Mouse (Mus musculus): ENCODE results near the gene Bcdin3d.

Gene Bcdin3d

DNA sequence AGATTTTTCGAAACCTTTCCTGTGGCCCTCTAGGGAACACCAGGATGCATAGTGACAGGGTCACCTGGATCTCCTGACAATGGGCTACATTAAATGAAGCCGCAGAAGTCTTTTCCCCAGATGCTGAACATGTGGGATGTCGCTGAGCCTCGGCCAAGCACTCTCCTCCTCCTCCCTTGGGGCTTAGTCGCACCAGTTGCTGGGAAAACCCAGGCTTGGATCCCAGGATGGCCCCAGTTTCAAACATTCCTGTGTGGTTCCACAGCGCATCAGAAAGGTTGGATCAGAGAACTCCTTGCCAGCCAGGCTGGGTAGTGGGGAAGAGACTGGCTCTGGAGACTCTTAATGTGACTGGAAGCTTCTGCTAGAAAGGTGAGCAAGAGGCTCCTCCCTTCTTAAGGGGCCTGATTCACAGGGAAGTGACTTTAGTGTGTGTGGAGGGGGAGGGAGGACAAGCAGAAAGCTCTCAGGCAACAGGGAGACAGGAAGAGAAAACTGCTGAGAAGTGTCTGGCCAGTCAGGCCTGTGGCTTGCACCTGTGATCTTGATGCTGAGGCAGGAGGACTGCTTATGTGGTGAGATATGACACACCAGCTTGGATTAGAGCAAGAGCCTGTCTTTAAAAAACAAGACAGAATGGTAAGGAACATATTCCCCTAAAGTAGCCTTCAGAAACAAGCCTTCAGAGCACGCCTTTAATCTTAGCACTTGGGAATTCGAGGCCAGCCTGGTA lies 35.4 kb downstream of the Bcdin3d start:
- DNase-seq, result no peak

DNA sequence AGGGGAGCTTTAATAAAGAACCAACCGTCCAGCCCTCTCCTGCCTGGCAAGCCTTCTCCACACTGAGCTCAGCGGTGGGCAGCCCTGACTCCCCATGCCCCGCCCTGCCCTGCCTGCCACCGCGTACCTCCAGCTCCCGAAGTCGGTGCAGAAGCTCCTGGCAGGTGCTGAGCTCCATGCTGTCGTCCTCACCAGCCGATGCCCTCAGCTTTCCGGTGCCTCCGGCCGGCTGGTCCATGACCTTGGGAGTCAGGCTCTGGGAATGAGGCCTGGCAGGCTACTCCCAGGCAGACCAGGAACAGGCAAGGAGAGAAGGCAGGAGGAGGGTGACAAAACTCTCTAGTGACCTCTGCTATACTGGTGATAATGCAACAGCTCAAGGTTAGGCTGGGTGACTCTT lies 40.6 kb downstream of the Bcdin3d start:
- DNase-seq, result no peak

DNA sequence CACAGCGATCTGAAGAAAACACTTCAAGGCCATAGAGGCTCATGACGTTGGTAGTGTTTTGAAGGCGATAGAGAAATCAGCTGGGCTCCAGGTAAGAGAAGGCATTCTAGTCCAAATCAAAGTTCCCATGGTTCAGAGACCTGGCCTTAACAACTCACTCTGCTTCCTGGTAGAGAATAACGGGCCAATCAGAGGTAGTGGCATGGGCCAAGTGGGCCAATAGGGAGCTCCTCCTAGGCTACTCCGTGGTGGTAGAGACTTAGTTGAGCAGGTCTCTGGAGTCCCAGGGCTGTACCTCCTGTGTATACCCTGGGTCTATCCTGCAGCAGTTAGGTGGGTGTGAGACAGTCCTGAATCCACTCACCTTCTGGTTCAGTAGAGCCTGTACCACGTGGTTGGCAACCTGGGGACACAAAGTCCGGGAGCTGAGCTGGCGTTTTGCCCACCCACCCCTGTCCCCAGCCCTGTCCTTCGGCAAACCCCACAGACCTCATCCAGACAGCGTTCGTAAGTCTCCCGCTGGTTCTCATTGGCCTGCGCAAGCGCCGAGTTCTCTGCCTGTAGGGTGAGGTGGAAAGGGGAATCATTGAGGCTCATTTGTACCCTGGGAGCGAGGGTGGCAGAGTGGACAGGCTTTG lies 41.3 kb downstream of the Bcdin3d start:
- no peak for DNase-seq

DNA sequence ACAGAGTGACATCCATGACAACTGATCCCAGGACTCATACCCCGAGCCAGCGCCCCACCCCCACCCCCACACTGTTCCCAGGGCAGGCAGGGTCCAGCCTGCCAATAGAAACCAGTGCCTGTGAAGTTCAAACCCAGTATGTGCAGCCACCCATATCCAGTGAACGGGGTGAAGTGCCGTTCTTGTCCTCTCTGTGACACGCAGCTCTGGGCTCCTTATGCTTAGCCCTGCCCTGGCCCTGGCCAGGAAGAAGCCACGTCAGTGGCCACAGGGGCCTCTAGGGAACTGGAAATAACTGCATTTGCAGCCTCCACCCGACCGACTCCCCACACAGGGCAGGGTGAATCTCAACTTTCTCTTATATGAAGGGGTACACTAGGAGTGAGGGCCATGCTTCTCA lies 42.6 kb downstream of the Bcdin3d start:
- no peak for DNase-seq

DNA sequence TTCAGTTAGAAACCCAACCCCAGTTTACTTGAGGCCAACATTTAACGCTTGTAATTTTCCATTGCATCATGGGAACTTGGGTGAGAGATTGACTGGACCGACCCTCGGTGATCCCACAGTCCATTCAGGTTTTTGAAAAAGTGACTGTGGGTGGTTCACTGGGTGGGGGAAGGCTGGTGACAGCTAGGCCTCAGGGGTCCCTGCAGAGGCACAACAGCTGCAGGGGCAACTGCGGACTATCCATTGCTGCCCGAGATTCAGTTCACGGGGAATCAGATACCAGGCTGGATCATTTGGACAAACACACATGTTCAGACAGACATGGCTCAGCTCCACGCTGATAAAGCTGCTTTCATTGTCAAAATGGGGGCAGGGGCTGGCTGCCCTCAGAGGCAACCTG lies 43.0 kb downstream of the Bcdin3d start:
- no peak for DNase-seq

DNA sequence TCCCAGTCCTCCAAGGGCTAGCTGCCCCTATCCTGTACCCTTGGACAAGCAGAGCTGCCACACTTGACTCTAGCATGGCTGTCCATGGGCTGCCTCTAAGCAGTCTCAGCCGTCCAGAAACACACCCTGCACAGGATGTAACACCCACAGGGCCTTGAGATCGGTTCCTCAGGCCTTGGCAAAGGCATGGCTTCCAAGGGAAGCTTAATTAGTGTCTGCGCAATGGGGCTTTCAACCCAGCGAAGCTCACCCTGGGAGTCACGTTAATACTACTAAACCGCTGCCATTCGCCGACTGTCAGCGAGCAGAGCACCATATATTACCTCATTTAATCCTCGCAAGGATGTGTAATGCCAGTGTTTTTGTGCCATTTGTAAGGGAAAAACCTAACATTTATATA lies 43.5 kb downstream of the Bcdin3d start:
- no peak for DNase-seq

DNA sequence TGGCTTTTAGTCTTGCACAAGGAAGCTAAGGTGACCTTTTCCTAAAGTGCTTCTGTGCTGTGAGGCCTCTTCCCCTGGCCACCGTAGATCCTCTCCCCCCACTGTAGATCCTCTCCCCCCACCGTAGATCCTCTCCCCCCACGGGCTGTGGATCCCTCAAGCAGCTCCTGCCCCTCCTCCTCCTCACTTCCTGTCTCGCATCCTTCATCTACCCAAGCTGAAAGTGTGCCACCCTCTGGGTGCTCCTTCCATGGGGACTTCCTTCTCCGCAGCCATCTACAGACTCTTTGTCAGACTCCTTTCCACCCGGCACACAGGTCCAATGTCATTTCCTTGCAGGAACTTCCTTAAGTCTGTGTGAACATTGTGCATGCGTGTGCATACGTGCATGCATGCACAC lies 44.1 kb downstream of the Bcdin3d start:
- DNase-seq, result no peak

DNA sequence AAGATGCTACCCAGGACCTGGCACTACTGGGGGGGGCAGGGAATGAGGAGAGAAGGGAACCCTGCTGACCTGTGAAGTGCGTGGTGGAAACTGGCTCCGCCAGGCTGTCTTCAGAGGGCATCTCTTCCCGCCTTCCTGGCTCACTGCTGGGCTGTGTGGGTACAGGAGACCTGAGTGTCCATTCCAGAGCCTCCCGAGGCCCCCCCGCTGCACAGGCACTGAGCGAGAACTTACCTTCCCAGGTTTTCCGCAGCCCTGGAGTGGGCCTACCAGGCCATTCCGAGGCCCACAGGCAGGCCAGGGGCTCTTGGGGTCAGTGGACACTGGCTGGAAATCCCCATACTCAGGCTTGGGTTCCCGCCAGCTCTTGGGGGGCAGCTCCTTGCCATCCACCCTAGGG lies 50.6 kb downstream of the Bcdin3d start:
- no peak for DNase-seq

DNA sequence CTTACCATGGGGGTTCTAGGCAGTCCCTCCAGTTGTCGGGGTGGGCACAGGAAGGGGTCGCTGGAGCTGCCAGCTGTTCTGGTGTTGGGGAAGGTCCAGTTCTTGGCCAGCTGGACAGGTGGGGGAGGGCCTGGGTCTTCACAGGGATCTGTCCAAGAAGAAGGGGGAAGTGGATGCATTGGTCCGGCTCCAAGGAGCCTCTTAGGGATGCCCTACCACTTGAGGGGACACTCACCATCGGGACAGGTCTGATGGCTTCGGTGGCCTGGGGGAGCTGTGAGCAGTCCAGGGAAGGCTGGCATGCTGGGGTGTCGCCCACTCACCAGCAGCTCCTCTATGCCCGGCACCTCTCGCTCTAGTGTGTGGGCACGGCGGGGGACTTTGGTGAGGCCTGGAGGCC lies 51.4 kb downstream of the Bcdin3d start:
- no peak for DNase-seq

DNA sequence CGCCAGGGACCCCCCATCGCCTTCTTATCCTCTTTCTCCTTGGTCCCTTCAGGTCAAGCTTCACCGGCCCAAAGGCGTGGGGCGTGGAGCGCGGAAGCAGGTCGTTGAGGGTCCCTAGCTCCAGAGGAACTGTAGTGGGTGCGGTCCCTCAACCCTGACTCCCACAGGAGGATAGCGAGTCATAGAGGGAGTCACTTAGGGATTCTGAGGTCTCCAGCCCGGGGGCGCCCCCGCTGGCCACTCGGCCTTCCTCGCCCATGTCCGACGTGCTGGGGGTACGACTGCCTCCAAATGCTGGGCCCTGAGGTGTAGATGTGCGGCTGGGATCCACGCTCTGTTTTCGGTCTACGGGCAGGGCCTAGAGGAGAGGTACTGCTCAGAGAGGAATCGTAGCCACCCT lies 52.0 kb downstream of the Bcdin3d start:
- no peak for DNase-seq

DNA sequence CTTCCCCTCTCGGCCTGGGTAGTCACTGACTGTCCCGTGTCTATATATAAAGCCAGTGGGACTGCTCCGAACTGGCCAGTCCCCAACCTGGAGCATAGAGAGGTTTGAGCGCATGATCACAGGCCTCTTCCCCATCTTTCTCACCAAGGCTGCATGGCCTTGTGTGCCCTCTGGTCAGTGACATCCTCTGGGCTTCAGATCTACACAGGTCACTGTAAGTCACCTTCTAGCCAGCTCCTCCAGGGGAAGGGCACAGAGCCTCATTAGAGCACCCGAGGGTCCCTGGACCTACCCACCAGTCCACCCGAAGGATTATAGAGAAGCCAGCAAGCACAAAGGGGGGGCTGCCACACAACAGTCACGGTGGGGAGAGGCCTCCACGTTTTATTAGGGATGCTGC lies 52.9 kb downstream of the Bcdin3d start:
- no peak for DNase-seq

DNA sequence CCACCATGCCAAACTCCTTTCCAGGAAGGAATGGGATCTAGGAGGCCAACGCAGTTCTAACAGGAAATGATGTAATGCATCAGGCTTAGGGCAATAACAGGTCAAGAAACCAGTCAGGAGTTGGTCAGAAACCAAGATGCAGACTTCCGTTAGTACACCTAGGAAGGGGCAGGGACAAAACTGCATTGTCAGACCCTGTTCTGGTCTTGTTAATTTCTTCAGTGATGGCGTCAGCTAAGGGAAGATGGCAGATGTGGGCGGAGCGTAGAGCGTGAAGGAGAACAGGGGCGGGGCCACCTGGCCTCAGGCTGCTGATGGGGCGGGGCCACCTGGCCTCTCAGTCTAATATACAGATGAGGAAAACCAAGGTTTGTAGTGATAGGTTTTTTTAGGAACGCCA lies 53.4 kb downstream of the Bcdin3d start:
- DNase-seq, result no peak

DNA sequence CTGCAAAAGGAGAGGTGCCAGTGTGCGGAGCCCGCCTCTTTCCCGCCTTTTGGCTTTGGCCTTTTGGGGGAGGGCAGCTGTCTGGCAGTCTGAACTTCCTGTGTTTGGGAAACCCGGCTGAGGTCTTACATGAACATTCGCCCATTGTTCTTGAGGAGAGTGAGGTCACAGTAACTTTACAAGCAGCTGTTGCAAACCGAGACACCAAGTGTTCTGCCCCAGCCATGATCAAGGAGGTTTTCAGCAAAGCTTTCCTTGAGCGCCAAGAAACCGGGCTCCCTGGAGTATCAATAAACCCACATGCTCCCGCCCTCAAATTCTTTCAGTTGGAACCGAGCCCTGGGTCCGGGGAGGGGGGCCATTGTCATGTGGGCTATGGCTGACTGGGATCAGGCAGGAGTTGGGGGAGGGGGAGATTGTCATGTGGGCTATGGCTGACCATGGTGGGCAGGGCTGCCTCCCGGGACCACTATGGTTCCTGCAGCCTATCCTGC lies 54.0 kb downstream of the Bcdin3d start:
- peak in 1 of 2 experiments; percentile 49 for DNase-seq

DNA sequence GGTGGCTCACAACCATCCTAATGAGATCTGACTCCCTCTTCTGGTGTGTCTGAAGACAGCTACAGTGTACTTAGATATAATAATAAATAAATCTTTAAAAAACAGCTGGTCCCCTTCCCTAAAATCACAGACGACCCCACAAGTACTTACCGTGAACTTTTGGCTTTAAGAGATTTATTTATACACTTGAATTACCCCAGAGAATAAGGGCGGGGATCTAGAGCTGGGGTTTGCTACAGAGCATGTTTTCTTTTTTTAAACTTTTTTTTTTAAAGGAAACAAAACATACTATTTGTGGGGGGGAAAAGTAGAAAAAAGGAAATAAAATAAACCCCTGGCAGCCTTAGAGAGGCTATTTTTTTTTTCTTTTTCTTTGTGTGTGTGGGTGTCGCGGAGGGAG lies 54.4 kb downstream of the Bcdin3d start:
- DNase-seq, result no peak
